Mouse (Mus musculus) lung, adult 2 months (tissue): ENCODE measurements around the gene Akr1c21. TPM values are rescaled to one million over a fixed set of nuclear protein-coding genes. Genes with fewer than 3 reads are reported as not detected.
"Not testable (repeated sequence)": the region's sequence is repeated elsewhere in the genome, so short reads cannot be mapped to it uniquely, and the experiment has no call there.

Experiments used
- DNase-seq: peaks from one replicate; pipeline ENCODE4 v3.0.0; 2022
- H3K4me1 ChIP-seq: fragments of 200-500 bp; 2 replicates; pipeline ENCODE4 v1.6.1; 2011; ENCODE audit warnings: low read length; ENCODE audit not compliant: control insufficient read depth, insufficient read depth
- H3K4me3 ChIP-seq: fragments of 200-500 bp; replicated peaks from 2 replicates; pipeline ENCODE3; 2011; ENCODE audit warnings: low read depth, mild to moderate bottlenecking, control low read depth, low read length; ENCODE audit errors: extremely low read depth
- CTCF ChIP-seq: fragments of 200-500 bp; IDR thresholded peaks from 2 replicates; pipeline ENCODE4 v1.5.1; 2011; ENCODE audit warnings: mild to moderate bottlenecking, low read length, control low read depth; ENCODE audit not compliant: insufficient read depth
- POLR2A ChIP-seq: fragments of 200-500 bp; IDR thresholded peaks from 2 replicates; pipeline ENCODE4 v1.6.1; 2011; ENCODE audit warnings: low read depth, mild to moderate bottlenecking, control low read depth, low read length, borderline replicate concordance; ENCODE audit errors: extremely low read depth
- WGBS: fragments of 180-500 bp; shearing (Covaris S2); methylation state at CpG from one replicate; pipeline ENCODE4 v1.1.7; 2018; 5-methylcytosine and 5-hydroxymethylcytosine counted together
- polyA plus RNA-seq: library from polyadenylated mRNA; depleted of rRNA; stranded (reverse); fragments of >200 nt; gene quantifications from 2 replicates; pipeline ENCODE4 v1.2.3, GENCODE M21; 2012; rRNA removed

Gene Akr1c21
- not detected in 2 replicates for polyA plus RNA-seq

DNA sequence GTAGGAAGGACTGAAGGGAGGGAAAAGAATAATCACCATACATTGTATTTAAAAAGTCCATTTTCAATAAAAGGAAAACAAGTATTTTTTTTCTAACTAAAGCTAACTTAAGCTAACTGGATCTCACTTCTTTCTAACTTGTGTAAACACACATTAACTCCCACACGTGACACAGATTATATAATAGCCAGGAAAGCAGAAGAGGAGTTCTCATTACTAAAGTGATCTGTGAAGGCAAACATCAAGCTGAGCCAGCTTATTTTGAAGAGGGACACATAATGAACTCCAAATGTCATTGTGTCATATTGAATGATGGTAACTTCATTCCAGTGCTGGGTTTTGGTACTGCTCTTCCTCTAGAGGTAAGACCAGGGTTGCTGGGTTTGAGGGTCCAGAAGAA, at the start of gene Akr1c21:
Akr1c21 (plus strand) TSS at position 205 of the 400 bp plus-strand sequence.
- Histone ChIP-seq H3K4me3 (no peak within 1 kb of the TSS), H3K4me1 (no peaks in the 10 kb centered on the region)
- TF ChIP-seq POLR2A = no peak
- TF ChIP-seq CTCF = no peak
- DNase-seq = no peak
- WGBS = 37% methylated on average over 1 of the region's 1 CpGs

DNA sequence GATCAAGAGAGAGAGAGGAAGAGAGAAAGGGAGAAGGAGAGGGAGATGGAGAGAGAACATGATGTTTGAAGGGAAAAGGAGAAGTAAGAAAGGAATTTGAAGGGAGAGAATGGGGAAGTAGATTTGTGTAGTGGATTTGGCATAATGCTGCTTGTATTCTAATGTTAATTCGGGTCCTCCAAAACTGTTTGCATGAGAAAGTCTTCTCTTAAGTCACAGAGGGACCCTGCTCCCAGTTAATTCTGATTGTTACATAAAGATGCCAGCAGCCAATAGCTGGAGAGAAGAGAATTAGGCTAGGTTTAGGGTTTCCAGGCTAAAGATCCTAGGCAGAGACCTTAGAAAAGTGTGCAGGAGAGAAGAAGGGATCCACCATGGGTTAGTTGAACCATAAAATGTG, 14.7 kb upstream of the Akr1c21 start:
- no peak for DNase-seq
- Histone ChIP-seq H3K4me3 (no peak overlapping the region), H3K4me1 (no peaks in the 10 kb centered on the region)
- WGBS = 66% methylated on average over 1 of the region's 1 CpGs
- TF ChIP-seq CTCF = no peak
- no peak for TF ChIP-seq POLR2A

DNA sequence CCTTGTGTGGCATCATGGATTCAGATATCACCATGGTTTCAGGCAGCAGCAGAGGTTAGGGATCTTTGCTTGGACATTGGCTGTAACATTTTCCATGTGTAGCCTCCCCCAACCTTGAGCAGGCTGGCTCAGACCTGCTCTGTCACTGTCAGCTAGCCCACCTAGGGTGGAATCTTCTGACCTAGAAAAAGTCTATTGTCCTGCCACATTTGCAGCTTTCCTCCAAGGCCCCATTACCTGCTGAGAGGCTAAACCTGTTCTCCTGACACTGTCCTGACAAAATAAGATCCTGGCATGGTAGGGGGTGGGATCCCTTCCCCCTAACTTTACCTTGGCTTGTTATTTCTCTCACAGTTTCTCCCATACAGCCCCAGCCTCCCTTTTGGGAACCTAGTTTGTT, 13.4 kb upstream of the Akr1c21 start:
- TF ChIP-seq POLR2A (no peak), CTCF (no peak)
- no peaks in the 10 kb centered on the region for H3K4me1 ChIP-seq
- no peak overlapping the region for H3K4me3 ChIP-seq
- DNase-seq = no peak

DNA sequence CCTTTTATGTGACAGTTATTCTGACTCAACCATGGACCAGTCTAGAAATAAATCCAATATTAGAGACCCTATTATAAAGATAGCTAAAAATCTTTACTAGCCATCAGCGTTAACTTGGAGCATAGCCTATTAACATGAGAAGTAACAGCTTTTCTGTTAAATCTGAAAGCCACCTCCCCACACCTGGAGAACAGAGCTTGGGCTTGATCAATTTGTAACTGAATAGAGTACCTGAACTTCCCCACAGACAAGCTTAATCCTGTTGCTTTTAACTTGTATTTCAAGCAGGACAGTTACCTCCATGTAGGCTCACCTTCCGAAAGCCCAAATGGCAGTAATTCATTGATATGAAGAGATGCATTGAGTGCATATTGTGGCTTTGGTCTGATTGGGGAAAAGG, 7.9 kb upstream of the Akr1c21 start:
- 83% methylated on average over 2 of the region's 2 CpGs for WGBS
- Histone ChIP-seq H3K4me1 (no peaks in the 10 kb centered on the region), H3K4me3 (no peak overlapping the region)
- TF ChIP-seq CTCF (no peak), POLR2A (no peak)
- no peak for DNase-seq

DNA sequence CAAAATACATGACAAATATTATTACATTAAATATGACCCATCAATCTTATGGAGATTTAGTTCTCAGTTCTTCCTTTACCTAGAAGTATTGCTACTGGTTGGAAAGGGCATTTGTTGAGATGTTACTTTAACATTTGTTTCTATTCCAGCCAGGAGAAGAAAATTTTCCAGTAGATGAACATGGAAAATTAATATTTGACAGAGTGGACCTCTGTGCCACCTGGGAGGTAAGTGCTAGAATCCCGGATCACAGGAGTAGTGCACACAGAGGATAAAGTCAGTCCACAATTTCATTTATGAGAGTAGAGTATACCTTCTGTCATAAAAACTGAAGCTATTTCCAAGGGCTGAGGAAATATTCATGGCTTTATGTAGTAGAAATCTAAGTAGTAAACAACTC, 3.0 kb downstream of the Akr1c21 start:
- no peak for DNase-seq
- no peaks in the 10 kb centered on the region for H3K4me1 ChIP-seq
- WGBS = 80% methylated on average over 1 of the region's 1 CpGs
- TF ChIP-seq POLR2A = no peak
- H3K4me3 ChIP-seq = no peak overlapping the region

DNA sequence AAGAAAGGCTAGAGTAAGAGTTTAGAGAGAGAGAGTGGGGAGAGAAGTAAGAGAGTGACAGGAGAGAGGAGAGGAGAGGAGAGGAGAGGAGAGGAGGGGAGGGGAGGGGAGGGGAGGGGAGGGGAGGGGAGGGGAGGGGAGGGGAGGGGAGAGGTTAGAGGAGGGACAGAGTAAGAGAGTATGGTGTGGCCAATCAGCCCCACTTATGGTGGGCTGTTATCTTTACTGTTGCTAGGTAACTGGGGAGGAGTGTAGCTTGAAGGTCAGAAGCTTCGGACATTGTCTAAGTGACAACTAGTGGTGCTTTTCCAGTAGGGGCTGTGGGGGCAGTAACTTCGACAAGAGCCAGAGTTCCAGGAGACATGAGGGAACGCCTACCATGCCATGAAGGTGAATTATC, 29.6 kb downstream of the Akr1c21 start:
- not testable (repeated sequence) for DNase-seq, H3K4me1 ChIP-seq, H3K4me3 ChIP-seq
- WGBS = 48% methylated on average over 3 of the region's 3 CpGs

DNA sequence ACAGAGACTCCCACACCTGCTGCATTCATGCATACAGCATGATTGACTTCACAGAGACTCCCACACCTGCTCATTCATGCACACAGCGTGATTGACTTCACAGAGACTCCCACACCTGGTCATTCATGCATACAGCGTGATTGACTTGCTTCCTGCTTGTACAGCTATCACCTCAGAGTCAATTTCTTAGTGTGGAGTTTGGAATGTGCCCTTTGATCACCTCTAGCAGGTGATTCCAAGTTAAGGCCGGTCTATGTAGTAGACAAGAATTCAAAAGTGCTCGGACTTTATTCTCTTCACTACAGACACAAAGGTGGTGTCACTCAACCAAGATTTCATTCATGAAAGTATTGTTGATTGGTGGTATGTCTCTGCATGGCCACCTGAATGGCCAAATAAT, 32.9 kb downstream of the Akr1c21 start:
- Histone ChIP-seq H3K4me3 (no peak overlapping the region), H3K4me1 (no peaks in the 10 kb centered on the region)
- no peak for DNase-seq
- TF ChIP-seq POLR2A (no peak), CTCF (no peak)
- 86% methylated on average over 4 of the region's 4 CpGs for WGBS

DNA sequence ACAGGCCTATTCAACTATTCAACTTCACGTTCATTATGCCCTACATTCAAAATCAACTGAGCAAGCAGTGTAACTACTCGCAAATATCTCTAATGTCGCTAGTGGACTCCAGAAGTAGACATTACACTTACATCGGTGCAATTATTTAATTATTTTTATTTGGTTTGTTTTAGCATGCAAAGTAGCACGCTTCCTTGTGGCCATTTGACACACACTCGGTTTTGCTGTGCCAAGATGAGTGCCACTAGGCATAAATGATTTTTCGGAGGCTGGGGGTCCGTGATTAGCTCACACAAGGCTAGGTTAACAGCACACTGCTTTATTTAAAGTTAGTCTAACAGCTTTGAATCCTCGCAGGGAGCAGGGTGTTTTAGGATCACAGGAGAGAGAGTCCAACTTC, 34.7 kb downstream of the Akr1c21 start:
- no peak for DNase-seq
- TF ChIP-seq POLR2A (no peak), CTCF (no peak)
- WGBS = 12% methylated on average over 9 of the region's 9 CpGs
- H3K4me1 ChIP-seq = no peaks in the 10 kb centered on the region
- H3K4me3 ChIP-seq = peak overlapping the region; percentile 90

DNA sequence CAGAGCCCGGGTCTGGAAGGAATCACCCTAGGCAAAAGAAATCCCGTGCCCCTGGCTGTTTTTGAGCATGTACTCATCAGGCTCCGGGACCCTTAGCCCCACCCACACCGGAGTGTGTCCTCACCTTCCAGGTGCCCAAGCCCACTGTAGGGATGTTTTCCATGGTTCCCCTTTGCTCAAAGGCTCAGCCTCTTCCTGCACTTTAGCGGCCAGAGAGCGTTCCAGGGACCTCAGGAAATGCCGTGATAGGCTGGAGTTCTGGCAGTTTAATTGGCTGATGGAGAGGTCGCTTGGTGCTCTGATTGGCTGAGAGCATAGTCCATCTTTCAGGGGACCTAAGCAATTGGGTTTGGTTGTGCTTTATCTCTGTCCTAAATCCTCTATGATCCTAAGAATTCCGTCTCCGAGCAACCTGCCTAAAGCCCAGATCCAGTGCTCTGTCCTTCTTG, 35.1 kb downstream of the Akr1c21 start, which contains the start of gene Akr1e1:
Akr1e1 (minus strand) TSS at position 214 of the 449 bp plus-strand sequence.
- H3K4me1 ChIP-seq = no peaks in the 10 kb centered on the region
- WGBS = 3% methylated on average over 10 of the region's 10 CpGs
- H3K4me3 ChIP-seq = peak within 1 kb of the TSS; percentile 90
- peak; percentile 81; the same call in 1 of the 2 replicates for TF ChIP-seq POLR2A
- no peak for TF ChIP-seq CTCF
- peak; percentile 81 for DNase-seq

DNA sequence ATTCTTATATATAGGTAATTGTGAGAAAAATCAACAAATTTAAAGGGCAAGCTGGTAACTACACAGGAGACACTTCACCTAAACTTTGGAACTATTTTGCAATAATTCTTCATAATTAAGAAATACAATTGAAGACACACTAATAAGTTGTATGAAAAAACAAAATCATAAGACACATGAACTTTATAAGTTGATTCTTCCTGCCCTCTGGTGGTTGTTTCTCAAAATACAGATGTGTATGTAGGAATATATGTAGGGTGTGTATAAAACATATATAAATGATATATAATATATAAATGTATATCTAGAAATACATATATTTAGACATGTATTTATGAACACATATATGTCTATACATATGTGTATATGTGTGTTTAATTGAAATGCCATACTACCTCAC, 37.0 kb downstream of the Akr1c21 start:
- DNase-seq = no peak
- Histone ChIP-seq H3K4me1 (no peaks in the 10 kb centered on the region), H3K4me3 (no peak overlapping the region)
- no peak for TF ChIP-seq POLR2A
- no peak for TF ChIP-seq CTCF

Other genes starting within 250 kb of the Akr1c21 start
- gene Akr1c6, start 139.8 kb upstream of the Akr1c21 start, polyA plus RNA-seq = 0.08 TPM in 1 of 2 replicates, not detected in the other
- gene Akr1c20, start 50.7 kb upstream of the Akr1c21 start, polyA plus RNA-seq = not detected in 2 replicates
- gene Akr1e1, start 35.1 kb downstream of the Akr1c21 start, polyA plus RNA-seq = 1.2 and 2.1 TPM in 2 replicates